Mouse (Mus musculus) intestine, postnatal 0 days (tissue): ENCODE measurements at regions not wholly inside any gene's neighbourhood (a gene's known extent, or its start where the extent isn't known, plus 50 kb on each side); places are given as distances from the start of the nearest gene placed in this dataset.

Experiments used
- ATAC-seq: fragments of 200-750 bp; cut with Nextera tagmentation; 2 replicates; pipeline ENCODE4 v1.8.0; 2017; ENCODE audit warnings: mild to moderate bottlenecking, moderate TSS enrichment, moderate library complexity
- H3K27ac ChIP-seq: fragments of 300-500 bp; sonication (generic); 2 replicates; pipeline ENCODE4 v1.5.1; 2014; ENCODE audit warnings: mild to moderate bottlenecking, low read depth, low read length, moderate library complexity
- H3K27me3 ChIP-seq: fragments of 300-500 bp; sonication (generic); replicated peaks from 2 replicates; pipeline ENCODE4 v1.6.1; 2014; ENCODE audit warnings: low read length, mixed read lengths; ENCODE audit not compliant: control insufficient read depth, insufficient read depth
- H3K36me3 ChIP-seq: fragments of 300-500 bp; sonication (generic); 2 replicates; pipeline ENCODE4 v1.6.1; 2014; ENCODE audit warnings: mild to moderate bottlenecking, moderate library complexity; ENCODE audit not compliant: control insufficient read depth, insufficient read depth
- H3K4me1 ChIP-seq: fragments of 300-500 bp; sonication (generic); replicated peaks from 2 replicates; pipeline ENCODE4 v1.6.1; 2014; ENCODE audit warnings: antibody characterized with exemption, low read length, mixed read lengths; ENCODE audit not compliant: control insufficient read depth, insufficient read depth
- H3K4me2 ChIP-seq: fragments of 300-500 bp; sonication (generic); replicated peaks from 2 replicates; pipeline ENCODE4 v1.6.1; 2014; ENCODE audit warnings: low read depth, mild to moderate bottlenecking, moderate library complexity
- H3K4me3 ChIP-seq: fragments of 300-500 bp; sonication (generic); 2 replicates; pipeline ENCODE4 v1.5.1; 2014; ENCODE audit warnings: low read depth, low read length
- H3K9ac ChIP-seq: fragments of 300-500 bp; sonication (generic); 2 replicates; pipeline ENCODE4 v1.6.1; 2014; ENCODE audit warnings: mild to moderate bottlenecking, low read depth, low read length
- H3K9me3 ChIP-seq: fragments of 300-500 bp; sonication (generic); 2 replicates; pipeline ENCODE4 v1.6.1; 2016; ENCODE audit warnings: mixed run types; ENCODE audit not compliant: control insufficient read depth
- CTCF ChIP-seq: sonication (generic); IDR thresholded peaks from 2 replicates; pipeline ENCODE4 v1.5.1; 2016; ENCODE audit warnings: low read depth, mild to moderate bottlenecking, control low read depth, antibody characterized with exemption, moderate library complexity
- WGBS: fragments of 180-500 bp; shearing (Covaris S2); extraction: QIAGEN DNeasy Blood & Tissue Kit; methylation state at CpG from one replicate; pipeline ENCODE4 v1.1.7; 2014; 5-methylcytosine and 5-hydroxymethylcytosine counted together

GRCm38 (mm10) chr13:97647486-97647885, 112.9 kb downstream of the Gm10260 start:
- H3K9me3 ChIP-seq: no peaks in the 10 kb centered on the region
- no peak overlapping the region for H3K27ac ChIP-seq
- H3K36me3 ChIP-seq: no peaks in the 10 kb centered on the region
- no peak overlapping the region for H3K4me2 ChIP-seq
- no peaks in the 10 kb centered on the region for H3K27me3 ChIP-seq
- no peak overlapping the region for H3K9ac ChIP-seq
- H3K4me3 ChIP-seq: no peak overlapping the region
- no peak for ATAC-seq
- peaks cover 2% of the 10 kb centered on the region; the same call in 1 of the 2 replicates for H3K4me1 ChIP-seq
- 70% methylated on average over 4 of the region's 4 CpGs for WGBS
- TF ChIP-seq CTCF: no peak

- Histone ChIP-seq H3K9me3 (no peaks in the 10 kb centered on the region), H3K4me1 (peaks cover 2% of the 10 kb centered on the region; the same call in 1 of the 2 replicates), H3K27me3 (no peaks in the 10 kb centered on the region), H3K4me2 (no peak overlapping the region), H3K27ac (no peak overlapping the region), H3K9ac (no peak overlapping the region), H3K36me3 (no peaks in the 10 kb centered on the region), H3K4me3 (no peak overlapping the region)
- 39% methylated on average over 7 of the region's 7 CpGs for WGBS
- no peak for ATAC-seq
- no peak for TF ChIP-seq CTCF
Measured at GRCm38 (mm10) chr13:97646021-97646385, 114.4 kb downstream of the Gm10260 start.

GRCm38 (mm10) chr13:97645107-97646020, 115.1 kb downstream of the Gm10260 start:
- WGBS: 43% methylated on average over 15 of the region's 15 CpGs
- peaks cover 2% of the 10 kb centered on the region; the same call in 1 of the 2 replicates for H3K4me1 ChIP-seq
- H3K9me3 ChIP-seq: no peaks in the 10 kb centered on the region
- H3K27ac ChIP-seq: no peak overlapping the region
- ATAC-seq: peak; percentile 71
- no peak overlapping the region for H3K4me2 ChIP-seq
- H3K4me3 ChIP-seq: no peak overlapping the region
- no peaks in the 10 kb centered on the region for H3K27me3 ChIP-seq
- no peaks in the 10 kb centered on the region for H3K36me3 ChIP-seq
- H3K9ac ChIP-seq: no peak overlapping the region
- no peak for TF ChIP-seq CTCF

GRCm38 (mm10) chr13:97640236-97640635, 120.2 kb downstream of the Gm10260 start:
- no peak overlapping the region for H3K4me2 ChIP-seq
- no peak overlapping the region for H3K9ac ChIP-seq
- no peak for ATAC-seq
- no peak overlapping the region for H3K27ac ChIP-seq
- H3K4me3 ChIP-seq: no peak overlapping the region
- whole genome bisulfite sequencing: 48% methylated on average over 3 of the region's 3 CpGs
- no peaks in the 10 kb centered on the region for H3K27me3 ChIP-seq
- 0 out of 2 replicates have a peak, but pooled peaks cover 5% of the 10 kb centered on the region for H3K9me3 ChIP-seq
- H3K36me3 ChIP-seq: no peaks in the 10 kb centered on the region
- 0 out of 2 replicates have a peak, but pooled peaks cover 2% of the 10 kb centered on the region for H3K4me1 ChIP-seq
- TF ChIP-seq CTCF: no peak

GRCm38 (mm10) chr13:97639656-97640055, 120.8 kb downstream of the Gm10260 start:
- H3K4me2 ChIP-seq: no peak overlapping the region
- no peaks in the 10 kb centered on the region for H3K27me3 ChIP-seq
- no peaks in the 10 kb centered on the region for H3K4me1 ChIP-seq
- no peak overlapping the region for H3K4me3 ChIP-seq
- no peak for TF ChIP-seq CTCF
- no peak overlapping the region for H3K27ac ChIP-seq
- 45% methylated on average over 3 of the region's 3 CpGs for WGBS
- no peak for ATAC-seq
- no peaks in the 10 kb centered on the region for H3K36me3 ChIP-seq
- H3K9me3 ChIP-seq: 0 out of 2 replicates have a peak, but pooled peaks cover 5% of the 10 kb centered on the region
- no peak overlapping the region for H3K9ac ChIP-seq

- Histone ChIP-seq H3K4me1 (no peaks in the 10 kb centered on the region), H3K36me3 (no peaks in the 10 kb centered on the region), H3K27ac (no peak overlapping the region), H3K9ac (no peak overlapping the region), H3K27me3 (no peaks in the 10 kb centered on the region), H3K4me3 (no peak overlapping the region), H3K9me3 (0 out of 2 replicates have a peak, but pooled peaks cover 5% of the 10 kb centered on the region), H3K4me2 (no peak overlapping the region)
- TF ChIP-seq CTCF: no peak
- WGBS: 71% methylated on average over 5 of the region's 5 CpGs
- no peak for ATAC-seq
Measured at GRCm38 (mm10) chr13:97638457-97639088, 121.9 kb downstream of the Gm10260 start.
